Mouse (Mus musculus) cerebellum, adult 9-10 months (tissue): ENCODE measurements around the gene Gm21541.
"Not testable (repeated sequence)": the region's sequence is repeated elsewhere in the genome, so short reads cannot be mapped to it uniquely, and the experiment has no call there.

Source experiments
- DNase-seq: peaks from one replicate; pipeline ENCODE4 v3.0.0; 2022

Gene Gm21541

DNA sequence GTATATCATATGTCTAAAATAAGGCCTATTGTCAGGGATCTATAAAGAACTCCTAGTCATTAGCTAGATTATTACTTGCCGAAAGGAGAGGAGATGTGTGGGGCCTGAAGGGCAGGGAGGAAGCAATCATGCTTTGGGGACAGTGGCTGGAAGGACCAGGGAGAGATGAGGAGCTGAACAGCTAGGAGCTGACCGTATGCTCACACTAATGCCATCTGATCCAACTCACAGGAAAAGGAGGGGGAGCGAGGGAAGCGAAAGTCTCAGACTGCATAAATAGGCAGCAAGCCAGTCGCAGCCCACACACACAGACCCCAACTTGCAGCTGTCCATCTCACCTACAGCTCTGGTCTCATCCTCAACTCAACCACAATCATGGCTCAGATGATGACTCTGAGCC lies at the start of gene Gm21541:
TSS of gene Gm21541 (plus strand) at position 301 of the 400 bp plus-strand sequence.
- DNase-seq, result not testable (repeated sequence)

DNA sequence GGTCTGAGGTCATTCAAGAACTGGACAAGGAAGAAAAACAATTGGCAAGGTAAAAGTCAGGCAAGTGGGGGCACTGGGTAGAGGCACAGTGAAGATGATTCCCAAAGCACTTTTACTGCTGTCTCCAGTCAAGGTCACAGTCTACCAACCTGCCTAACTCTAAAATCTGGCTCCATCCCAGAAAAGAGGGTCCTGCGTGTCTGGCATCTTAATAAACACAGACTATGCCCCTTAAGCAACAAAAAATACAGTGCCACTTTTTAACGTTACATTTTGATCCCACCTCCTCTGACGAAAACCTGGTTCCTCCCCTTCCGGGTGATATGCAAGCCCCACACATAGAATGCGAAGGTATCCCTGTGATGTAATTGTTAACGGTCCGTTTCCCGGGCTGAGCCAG lies 37.9 kb downstream of the Gm21541 start, which contains the start of gene Gm20878:
TSS of gene Gm20878 (plus strand) at position 301 of the 400 bp plus-strand sequence.
- not testable (repeated sequence) for DNase-seq
